Mouse (Mus musculus) C2C12 (cell line): ENCODE measurements around the gene Gtpbp1.

Experiments used
- CTCF ChIP-seq: IDR thresholded peaks from one replicate; pipeline ENCODE4 v1.5.1; 2011; ENCODE audit not compliant: control insufficient read depth, insufficient read depth, insufficient read length
- FOSL1 ChIP-seq: IDR thresholded peaks from one replicate; pipeline ENCODE4 v1.8.0; 2011; ENCODE audit warnings: mild to moderate bottlenecking, low read length; ENCODE audit not compliant: poor library complexity, insufficient read depth, severe bottlenecking
- MAX ChIP-seq: IDR thresholded peaks from one replicate; pipeline ENCODE4 v1.6.1; 2011; ENCODE audit warnings: mild to moderate bottlenecking, control low read depth
- MYOG ChIP-seq: IDR thresholded peaks from one replicate; pipeline ENCODE4 v1.6.1; 2011; ENCODE audit not compliant: control insufficient read depth, insufficient read length; ENCODE audit errors: extremely low read depth
- USF1 ChIP-seq: IDR thresholded peaks from one replicate; pipeline ENCODE4 v1.6.1; 2011; ENCODE audit warnings: low read depth, mild to moderate bottlenecking, control low read depth, moderate library complexity

GRCm38 (mm10) chr15:79715646-79716045, 25.0 kb downstream of the Gtpbp1 start:
- TF ChIP-seq CTCF: no peak
- TF ChIP-seq USF1: no peak
- TF ChIP-seq MYOG: no peak
- TF ChIP-seq FOSL1: no peak
- no peak for TF ChIP-seq MAX
